Mouse (Mus musculus): Measurements from ENCODE around the gene Fam43b.

- TF ChIP-seq ZC3H11A (IDR thresholded peaks at IDR 0.05; ENCODE audit: borderline replicate concordance, low read depth, low read length) = no peak
- no peak for TF ChIP-seq MAFK (IDR thresholded peaks at IDR 0.05; ENCODE audit: insufficient read depth, low read depth, low read length)
- TF ChIP-seq ZNF384 (IDR thresholded peaks at IDR 0.05; ENCODE audit: low read depth, low read length) = no peak
These were observed 8.5 kb upstream of the Fam43b start for GRCm38 (mm10) chr4:138404806-138405205.
